Mouse (Mus musculus) cerebellum, postnatal 10 days (tissue): ENCODE results near the gene Nfkbie.

Source experiments
- DNase-seq, 2 experiments: peaks; one replicate each; pipeline ENCODE4 v3.0.0; 2021; ENCODE audit warnings: mixed read lengths in 2 of 2

Gene Nfkbie

GRCm38 (mm10) chr17:45544001-45544872 lies 11.3 kb upstream of the Nfkbie start:
- peak; percentile 84 for DNase-seq

GRCm38 (mm10) chr17:45544873-45545277 lies 10.6 kb upstream of the Nfkbie start:
- peak; percentile 76 to 78 for DNase-seq

- peak; percentile 71 to 77 for DNase-seq
Observed at GRCm38 (mm10) chr17:45545278-45545961, 10.1 kb upstream of the Nfkbie start.

GRCm38 (mm10) chr17:45546941-45547340 lies 8.6 kb upstream of the Nfkbie start:
- peak; percentile 66 to 68 for DNase-seq

GRCm38 (mm10) chr17:45547461-45548190 lies 7.9 kb upstream of the Nfkbie start:
- peak; percentile 61 to 69 for DNase-seq

- DNase-seq = peak; percentile 89 to 91
Observed at GRCm38 (mm10) chr17:45548541-45549512, 6.7 kb upstream of the Nfkbie start.

DNA sequence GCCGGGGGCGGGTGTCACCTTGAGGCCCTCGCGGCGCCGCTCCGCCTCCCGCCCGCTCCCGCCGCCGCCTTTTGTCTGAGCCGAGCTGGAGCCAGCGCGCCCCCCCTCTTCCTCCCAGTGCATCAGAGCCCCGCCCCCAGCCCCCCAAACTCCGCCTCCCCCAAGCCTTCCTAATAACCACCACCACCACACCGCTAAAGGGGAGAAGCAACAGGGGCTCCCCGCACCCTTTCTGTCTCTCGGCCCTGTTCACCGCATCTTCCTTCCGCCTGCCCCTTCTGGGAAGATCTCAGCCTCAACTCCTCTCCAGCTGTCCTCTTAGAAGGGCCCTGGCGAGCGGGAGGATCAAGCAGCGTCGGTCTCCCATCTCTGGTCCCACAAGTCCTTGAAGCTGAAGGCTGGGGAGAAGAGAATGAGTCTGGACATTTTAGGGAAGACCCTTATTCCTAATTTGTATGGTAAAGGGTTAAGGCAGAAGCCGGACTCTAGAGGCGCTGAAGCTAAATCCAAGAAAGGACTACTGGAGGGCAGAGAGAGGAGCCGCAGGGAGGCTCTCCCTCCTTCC lies 5.8 kb upstream of the Nfkbie start, which contains the start of gene Tmem151b:
TSS of gene Tmem151b (minus strand) at position 61 of the 565 bp plus-strand sequence.
- DNase-seq = peak; percentile 94 to 96

DNA sequence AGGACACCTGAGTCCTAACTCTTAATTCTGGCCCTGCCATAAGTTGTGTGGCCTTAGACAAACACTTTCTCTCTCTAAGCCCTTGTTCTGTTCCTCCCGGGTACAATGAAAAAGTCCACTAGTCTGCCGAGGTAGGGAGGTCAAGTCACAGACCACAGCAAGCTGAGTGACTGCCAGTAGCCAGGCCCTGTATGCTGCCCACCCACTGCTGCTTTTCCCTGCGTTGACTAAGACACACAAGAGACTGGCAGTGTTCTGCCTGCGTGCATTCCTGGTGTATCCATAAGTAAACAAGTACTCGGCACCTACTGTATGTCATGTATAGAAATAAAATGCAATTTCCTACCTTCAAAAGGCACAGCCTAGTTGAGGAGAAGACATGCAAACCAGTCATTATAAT lies 5.2 kb upstream of the Nfkbie start:
- DNase-seq = peak; percentile 47 to 48

GRCm38 (mm10) chr17:45551249-45551796 lies 4.2 kb upstream of the Nfkbie start:
- DNase-seq = no peak

- DNase-seq = peak; percentile 92 to 93
Observed at GRCm38 (mm10) chr17:45551816-45552451, 3.6 kb upstream of the Nfkbie start.

GRCm38 (mm10) chr17:45553065-45553464 lies 2.4 kb upstream of the Nfkbie start:
- DNase-seq = no peak

DNA sequence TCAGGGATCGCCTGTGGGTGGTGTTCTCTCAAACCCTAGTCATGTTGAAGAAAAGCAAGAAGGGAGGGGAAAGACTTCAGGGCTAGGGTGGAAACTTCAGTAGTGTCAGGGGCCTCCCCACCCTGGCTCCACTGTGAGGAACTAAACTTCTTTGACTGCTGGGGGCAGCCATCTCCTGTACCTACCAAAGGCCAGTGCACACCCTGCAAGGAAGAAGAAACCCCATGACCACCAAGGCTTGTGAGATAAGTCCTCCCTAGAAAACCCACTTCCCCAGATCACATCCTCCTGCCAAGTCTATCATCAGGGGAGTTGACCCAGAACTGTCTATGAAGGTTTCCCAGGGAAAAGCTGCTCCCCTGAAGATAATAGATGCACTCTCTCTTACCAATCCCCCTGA lies 1.1 kb upstream of the Nfkbie start:
- DNase-seq = no peak

DNA sequence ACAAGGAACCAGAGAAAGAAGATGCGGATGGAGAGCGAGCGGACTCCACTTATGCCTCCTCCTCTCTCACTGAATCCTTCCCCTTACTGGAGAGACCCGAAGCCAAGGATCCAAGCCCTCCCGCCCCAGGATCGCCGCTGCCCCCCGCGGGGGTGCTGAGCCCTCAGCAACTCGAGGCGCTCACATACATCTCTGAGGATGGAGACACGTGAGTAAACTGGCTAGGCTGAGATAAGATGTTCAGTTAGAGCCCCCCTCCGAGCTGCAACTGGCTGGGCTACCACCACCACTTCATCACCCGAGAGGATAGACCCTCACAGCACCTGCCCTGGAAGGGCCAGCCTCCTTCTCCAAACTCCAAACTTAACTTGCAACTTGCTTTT lies 595 bp downstream of the Nfkbie start:
- DNase-seq = peak in 1 of 2 experiments; percentile 53

DNA sequence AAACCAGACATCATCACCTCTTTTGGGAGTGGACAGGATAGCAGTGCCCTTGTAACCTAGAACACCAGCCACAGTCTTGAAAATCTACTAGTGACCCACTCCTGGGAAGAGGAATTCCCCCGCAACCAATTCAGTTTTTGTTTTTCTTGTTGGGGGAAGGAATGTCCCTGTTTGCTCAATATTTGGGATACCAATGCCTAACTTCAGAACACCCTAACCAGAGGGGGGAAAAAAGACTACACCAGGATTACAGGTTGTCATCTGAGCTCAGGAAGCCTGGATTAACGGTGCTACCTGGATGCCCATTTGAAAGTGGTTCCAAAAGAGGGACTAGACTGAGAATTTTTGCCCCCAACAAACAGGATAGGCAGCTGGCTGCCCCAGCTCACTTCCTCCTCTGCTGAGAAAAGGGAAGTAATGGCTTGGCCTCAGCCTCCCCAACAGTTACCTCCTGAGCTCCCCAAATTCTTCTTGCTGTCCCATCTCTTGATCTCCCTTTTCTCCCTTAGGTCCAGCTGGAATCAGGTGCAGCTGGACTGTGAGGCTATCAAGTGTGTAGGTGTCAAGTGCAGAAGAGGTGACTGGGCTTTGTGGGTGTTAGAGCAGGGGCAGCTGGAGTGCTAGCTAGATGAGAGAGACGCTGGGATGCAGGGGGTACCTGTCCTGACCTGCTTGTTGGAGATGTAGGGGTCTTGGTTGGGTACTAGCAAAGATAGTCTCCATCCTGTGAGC lies 1.2 kb downstream of the Nfkbie start:
- no peak for DNase-seq

DNA sequence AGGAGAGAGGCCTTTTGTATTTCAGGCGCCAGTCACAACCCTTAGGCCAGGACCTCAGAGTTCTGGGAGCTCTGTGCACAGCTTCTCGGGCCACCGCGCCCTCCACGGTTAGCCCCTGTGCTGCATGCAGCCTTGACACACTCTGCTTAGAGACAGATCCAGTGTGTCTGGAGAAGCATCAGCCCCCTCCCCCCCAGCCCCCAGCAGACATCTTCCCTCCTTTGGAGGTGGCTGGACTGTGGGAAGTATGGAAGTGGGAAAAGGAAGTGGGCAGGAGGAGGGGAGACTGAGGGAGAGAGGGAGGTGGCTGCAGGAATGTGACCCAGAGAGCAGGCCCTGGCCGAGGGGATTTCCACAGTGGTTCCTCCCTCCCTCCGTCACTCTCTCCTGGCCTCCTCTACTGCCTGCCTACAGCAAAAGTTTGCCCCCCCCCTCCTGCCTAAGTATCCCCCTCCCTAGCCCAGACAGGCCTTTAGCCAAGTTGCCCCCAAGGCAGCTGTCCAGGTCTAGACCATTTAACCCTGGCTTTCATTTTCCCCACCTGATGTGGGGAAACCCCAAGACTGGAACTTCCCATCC lies 1.8 kb downstream of the Nfkbie start:
- DNase-seq = peak in 1 of 2 experiments; percentile 29

DNA sequence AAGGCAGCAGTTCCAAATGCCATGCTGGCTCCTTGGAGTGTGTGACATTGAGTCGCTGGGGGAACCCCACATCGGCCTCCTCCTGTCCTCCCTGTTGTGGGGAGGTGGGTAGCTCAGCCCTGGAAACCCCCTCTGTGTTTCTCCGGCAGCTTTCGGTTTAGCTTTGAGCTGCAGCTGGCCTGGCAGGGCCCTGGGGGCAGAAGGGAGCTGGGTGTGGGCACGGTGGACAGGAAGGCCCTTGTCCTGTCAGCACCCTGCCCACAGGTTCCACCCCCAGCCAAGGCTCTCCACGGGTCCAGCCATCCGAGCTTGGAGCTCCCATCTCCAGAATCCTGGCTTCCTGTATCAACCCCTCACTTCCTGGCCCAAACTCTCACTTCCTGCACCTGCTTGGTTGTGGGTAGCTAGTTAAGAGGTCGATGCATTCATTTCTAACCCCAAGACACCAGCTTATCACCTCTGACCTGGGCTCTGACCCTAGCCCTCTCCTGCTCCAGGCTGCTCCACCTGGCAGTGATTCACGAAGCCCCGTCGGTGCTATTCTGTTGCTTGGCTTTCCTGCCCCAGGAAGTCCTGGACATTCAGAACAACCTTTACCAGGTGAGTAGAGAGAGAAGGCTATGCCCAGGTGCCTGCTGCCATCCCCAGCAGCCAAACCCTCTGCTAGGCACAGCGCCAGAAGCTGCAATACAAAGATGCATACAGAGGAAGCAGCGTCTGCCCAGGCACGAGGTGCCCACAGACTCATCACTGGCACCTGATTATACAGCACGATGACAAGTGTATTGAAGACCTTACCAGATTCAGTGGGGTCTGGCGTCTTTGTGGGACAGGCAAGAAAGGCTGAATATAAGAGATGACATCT lies 2.7 kb downstream of the Nfkbie start:
- peak; percentile 56 to 67 for DNase-seq

GRCm38 (mm10) chr17:45559732-45560525 lies 4.4 kb downstream of the Nfkbie start:
- peak; percentile 74 to 79 for DNase-seq

DNA sequence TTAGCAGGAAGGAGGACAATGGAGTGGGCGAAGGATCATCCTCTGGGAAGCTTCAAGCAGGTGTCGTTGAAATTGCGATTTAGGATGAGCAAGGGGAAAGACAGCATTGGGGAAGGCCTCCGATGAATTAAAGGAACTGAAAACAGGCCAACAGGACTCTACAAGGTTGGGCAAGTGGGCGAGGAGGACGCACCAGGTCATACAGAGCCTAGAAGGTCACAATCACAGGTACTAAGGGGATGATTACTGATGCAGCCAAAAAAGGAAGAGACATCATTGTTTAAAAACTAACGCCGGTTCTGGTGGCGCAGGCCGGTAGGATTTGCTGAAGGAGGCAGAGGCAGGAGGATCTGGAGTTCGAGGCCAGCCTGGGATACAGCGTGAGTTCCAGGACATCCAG lies 7.7 kb downstream of the Nfkbie start:
- peak in 1 of 2 experiments; percentile 45 for DNase-seq
